Mouse (Mus musculus): ENCODE measurements around the gene Ptprt.

GRCm38 (mm10) chr2:162409245-162409644 is 251.7 kb downstream of the Ptprt start:
- TF ChIP-seq GATA1 (IDR thresholded peaks at IDR 0.05; ENCODE audit: borderline replicate concordance, low read length) (no peak), FLI1 (IDR thresholded peaks at IDR 0.05; ENCODE audit: low read length) (no peak)

Data from megakaryocyte, embryonic 14.5 days (primary cell).